Mouse (Mus musculus) intestine, postnatal 0 days (tissue): Measurements from ENCODE around the gene Zbtb12. TPM values are rescaled to one million over a fixed set of nuclear protein-coding genes. Genes with fewer than 3 reads are reported as not detected.

Source experiments
- ATAC-seq: fragments of 200-750 bp; cut with Nextera tagmentation; 2 replicates; pipeline ENCODE4 v1.8.0; 2017; ENCODE audit warnings: mild to moderate bottlenecking, moderate TSS enrichment, moderate library complexity
- H3K27ac ChIP-seq: fragments of 300-500 bp; sonication (generic); 2 replicates; pipeline ENCODE4 v1.5.1; 2014; ENCODE audit warnings: mild to moderate bottlenecking, low read depth, low read length, moderate library complexity
- H3K27me3 ChIP-seq: fragments of 300-500 bp; sonication (generic); replicated peaks from 2 replicates; pipeline ENCODE4 v1.6.1; 2014; ENCODE audit warnings: low read length, mixed read lengths; ENCODE audit not compliant: control insufficient read depth, insufficient read depth
- H3K36me3 ChIP-seq: fragments of 300-500 bp; sonication (generic); 2 replicates; pipeline ENCODE4 v1.6.1; 2014; ENCODE audit warnings: mild to moderate bottlenecking, moderate library complexity; ENCODE audit not compliant: control insufficient read depth, insufficient read depth
- H3K4me1 ChIP-seq: fragments of 300-500 bp; sonication (generic); replicated peaks from 2 replicates; pipeline ENCODE4 v1.6.1; 2014; ENCODE audit warnings: antibody characterized with exemption, low read length, mixed read lengths; ENCODE audit not compliant: control insufficient read depth, insufficient read depth
- H3K4me2 ChIP-seq: fragments of 300-500 bp; sonication (generic); replicated peaks from 2 replicates; pipeline ENCODE4 v1.6.1; 2014; ENCODE audit warnings: low read depth, mild to moderate bottlenecking, moderate library complexity
- H3K4me3 ChIP-seq: fragments of 300-500 bp; sonication (generic); 2 replicates; pipeline ENCODE4 v1.5.1; 2014; ENCODE audit warnings: low read depth, low read length
- H3K9ac ChIP-seq: fragments of 300-500 bp; sonication (generic); 2 replicates; pipeline ENCODE4 v1.6.1; 2014; ENCODE audit warnings: mild to moderate bottlenecking, low read depth, low read length
- H3K9me3 ChIP-seq: fragments of 300-500 bp; sonication (generic); 2 replicates; pipeline ENCODE4 v1.6.1; 2016; ENCODE audit warnings: mixed run types; ENCODE audit not compliant: control insufficient read depth
- CTCF ChIP-seq: sonication (generic); IDR thresholded peaks from 2 replicates; pipeline ENCODE4 v1.5.1; 2016; ENCODE audit warnings: low read depth, mild to moderate bottlenecking, control low read depth, antibody characterized with exemption, moderate library complexity
- WGBS: fragments of 180-500 bp; shearing (Covaris S2); extraction: QIAGEN DNeasy Blood & Tissue Kit; methylation state at CpG from one replicate; pipeline ENCODE4 v1.1.7; 2014; 5-methylcytosine and 5-hydroxymethylcytosine counted together
- polyA plus RNA-seq: library from polyadenylated mRNA; unstranded; fragments of >200 nt; fragmentation: Nextera tagmentation; extraction: Ambion mirVana; gene quantifications from 2 replicates; pipeline ENCODE4 v1.2.1, GENCODE M21; 2015

The Zbtb12 gene
- polyA plus RNA-seq, 1 experiment from 2014 or later, result 0.74 TPM

GRCm38 (mm10) chr17:34840736-34841307 is 38.5 kb upstream of the Zbtb12 start:
- H3K27ac ChIP-seq, result no peak overlapping the region
- no peak overlapping the region for H3K4me3 ChIP-seq
- H3K9me3 ChIP-seq, result no peaks in the 10 kb centered on the region
- no peak overlapping the region for H3K9ac ChIP-seq
- H3K36me3 ChIP-seq, result peaks cover 67% of the 10 kb centered on the region
- no peaks in the 10 kb centered on the region for H3K27me3 ChIP-seq
- H3K4me2 ChIP-seq, result no peak overlapping the region
- no peak for TF ChIP-seq CTCF
- H3K4me1 ChIP-seq, result peaks cover 7% of the 10 kb centered on the region
- 69% methylated on average over 6 of the region's 6 CpGs for WGBS
- ATAC-seq, result peak; percentile 12; the same call in 1 of the 2 replicates

DNA sequence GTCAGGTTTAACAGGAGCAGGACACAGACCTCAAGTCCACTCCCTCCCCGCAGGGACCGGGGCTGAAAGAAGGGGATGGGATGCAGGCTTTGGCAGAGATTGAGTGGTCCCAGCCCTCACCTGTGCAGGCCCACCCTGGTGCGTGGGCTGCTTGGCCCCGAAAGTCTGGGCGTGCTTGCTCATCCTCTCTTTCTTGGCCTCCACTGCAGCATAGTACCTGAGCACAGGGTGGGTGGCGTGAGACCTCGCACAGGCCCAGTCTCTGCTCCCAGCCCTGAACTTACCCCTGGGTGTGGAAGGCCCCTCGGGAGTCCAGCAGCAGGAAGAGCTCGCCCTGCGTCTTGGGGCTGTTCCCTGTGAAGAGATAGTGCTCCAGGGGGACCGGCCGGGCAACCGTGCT is 34.4 kb upstream of the Zbtb12 start:
- no peak for TF ChIP-seq CTCF
- Histone ChIP-seq H3K4me3 (no peak overlapping the region), H3K9ac (no peak overlapping the region), H3K27me3 (no peaks in the 10 kb centered on the region), H3K36me3 (peaks cover 84% of the 10 kb centered on the region), H3K4me2 (no peak overlapping the region), H3K9me3 (no peaks in the 10 kb centered on the region), H3K27ac (no peak overlapping the region), H3K4me1 (peaks cover 5% of the 10 kb centered on the region; the same call in 1 of the 2 replicates)
- ATAC-seq, result no peak
- WGBS, result 93% methylated on average over 13 of the region's 13 CpGs

DNA sequence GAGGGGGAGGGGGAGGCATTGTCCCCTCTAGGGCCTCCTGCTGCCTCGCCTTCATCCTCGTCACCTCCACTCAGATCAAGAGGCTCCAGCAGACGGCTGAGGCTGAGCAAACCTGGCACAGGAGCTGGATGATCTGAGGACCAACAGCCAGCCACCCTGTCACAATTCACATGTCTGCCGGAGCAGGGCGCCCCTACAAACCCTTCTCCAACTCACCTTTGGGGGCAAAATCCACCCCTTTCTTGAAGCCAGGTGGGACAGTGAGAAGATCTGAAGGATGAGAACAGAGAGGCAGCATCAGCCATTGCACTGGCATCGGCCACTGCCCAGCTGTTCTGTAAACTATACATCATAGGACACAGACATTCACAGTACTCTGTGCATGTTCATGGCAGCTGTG is 32.1 kb upstream of the Zbtb12 start:
- 90% methylated on average over 6 of the region's 6 CpGs for WGBS
- ATAC-seq, result no peak
- no peak for TF ChIP-seq CTCF
- H3K27me3 ChIP-seq, result no peaks in the 10 kb centered on the region
- no peak overlapping the region for H3K4me3 ChIP-seq
- H3K9ac ChIP-seq, result no peak overlapping the region
- H3K9me3 ChIP-seq, result no peaks in the 10 kb centered on the region
- peaks cover 8% of the 10 kb centered on the region; the same call in 1 of the 2 replicates for H3K4me1 ChIP-seq
- no peak overlapping the region for H3K27ac ChIP-seq
- no peak overlapping the region for H3K4me2 ChIP-seq
- peaks cover 61% of the 10 kb centered on the region for H3K36me3 ChIP-seq

GRCm38 (mm10) chr17:34847615-34848014 is 31.7 kb upstream of the Zbtb12 start:
- H3K36me3 ChIP-seq, result peaks cover 57% of the 10 kb centered on the region
- no peak for TF ChIP-seq CTCF
- H3K9me3 ChIP-seq, result no peaks in the 10 kb centered on the region
- no peak overlapping the region for H3K9ac ChIP-seq
- H3K27ac ChIP-seq, result no peak overlapping the region
- no peaks in the 10 kb centered on the region for H3K27me3 ChIP-seq
- ATAC-seq, result no peak
- H3K4me1 ChIP-seq, result peaks cover 8% of the 10 kb centered on the region; the same call in 1 of the 2 replicates
- WGBS, result 93% methylated on average over 7 of the region's 7 CpGs
- H3K4me2 ChIP-seq, result no peak overlapping the region
- H3K4me3 ChIP-seq, result no peak overlapping the region

- peak within 1 kb of the TSS; percentile 69 for H3K9ac ChIP-seq
- no peaks in the 10 kb centered on the region for H3K9me3 ChIP-seq
- H3K36me3 ChIP-seq, result peaks cover 55% of the 10 kb centered on the region
- WGBS, result under 1% methylated on average over 62 of the region's 65 CpGs
- peak within 1 kb of the TSS; percentile 70 for H3K4me3 ChIP-seq
- H3K27ac ChIP-seq, result peak within 1 kb of the TSS; percentile 24
- ATAC-seq, result peak; percentile 97
- H3K27me3 ChIP-seq, result no peaks in the 10 kb centered on the region
- peaks cover 8% of the 10 kb centered on the region; the same call in 1 of the 2 replicates for H3K4me1 ChIP-seq
- H3K4me2 ChIP-seq, result peak within 1 kb of the TSS; percentile 87
- peak; percentile 45 for TF ChIP-seq CTCF
Measured at GRCm38 (mm10) chr17:34849722-34850516, 29.4 kb upstream of the Zbtb12 start, which contains the start of the genes Skiv2l and Nelfe. Gene Skiv2l (minus strand): TSS chr17:34850210. Gene Nelfe (plus strand): TSS chr17:34850391.

DNA sequence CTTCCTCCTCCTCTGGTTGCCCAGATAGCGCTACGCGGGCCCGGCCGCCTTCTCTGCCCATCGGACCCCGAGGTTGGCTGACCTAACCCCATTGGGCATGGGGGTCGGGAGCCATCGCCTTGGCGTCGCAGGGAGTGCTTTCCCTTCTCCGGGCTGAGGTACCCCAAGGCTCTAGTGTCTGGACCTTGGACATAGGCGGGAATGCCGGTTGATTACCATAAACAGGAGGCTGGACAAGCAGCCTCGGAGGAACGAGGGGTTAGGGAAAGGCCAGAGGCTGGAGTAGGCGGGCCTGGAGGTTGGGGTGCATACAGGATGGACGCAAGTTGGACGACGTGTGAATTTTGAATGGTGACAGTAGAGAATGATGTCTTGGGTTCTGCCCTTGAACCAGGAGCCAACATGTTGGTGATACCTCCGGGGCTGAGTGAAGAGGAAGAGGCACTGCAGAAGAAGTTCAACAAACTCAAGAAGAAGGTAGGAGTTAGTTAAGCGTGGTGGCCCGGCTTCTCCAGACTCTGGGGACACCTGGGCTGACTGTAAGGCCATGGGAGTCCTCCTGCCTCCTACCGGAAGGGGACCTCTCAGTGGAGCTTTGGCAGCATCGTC is 28.7 kb upstream of the Zbtb12 start:
- WGBS, result under 1% methylated on average over 25 of the region's 25 CpGs
- peak overlapping the region; percentile 87 for H3K4me2 ChIP-seq
- 0 out of 2 replicates have a peak, but pooled peaks have one; percentile 7 for TF ChIP-seq CTCF
- ATAC-seq, result peak; percentile 62
- H3K27ac ChIP-seq, result peak overlapping the region; percentile 24
- H3K4me1 ChIP-seq, result peaks cover 8% of the 10 kb centered on the region; the same call in 1 of the 2 replicates
- H3K27me3 ChIP-seq, result no peaks in the 10 kb centered on the region
- H3K9me3 ChIP-seq, result no peaks in the 10 kb centered on the region
- peak overlapping the region; percentile 70 for H3K4me3 ChIP-seq
- H3K9ac ChIP-seq, result peak overlapping the region; percentile 69
- H3K36me3 ChIP-seq, result peaks cover 54% of the 10 kb centered on the region
